Mouse (Mus musculus) cerebellum, postnatal 4 days (tissue): ENCODE data around the gene Dcp1a.

Source experiments
- DNase-seq, 2 experiments: peaks; one replicate each; pipeline ENCODE4 v3.0.0; 2022; ENCODE audit warnings: low spot score in 2 of 2, mixed read lengths in 1 of 2

Gene Dcp1a

GRCm38 (mm10) chr14:30557730-30558129 lies 78.4 kb downstream of the Dcp1a start:
- DNase-seq: no peak

DNA sequence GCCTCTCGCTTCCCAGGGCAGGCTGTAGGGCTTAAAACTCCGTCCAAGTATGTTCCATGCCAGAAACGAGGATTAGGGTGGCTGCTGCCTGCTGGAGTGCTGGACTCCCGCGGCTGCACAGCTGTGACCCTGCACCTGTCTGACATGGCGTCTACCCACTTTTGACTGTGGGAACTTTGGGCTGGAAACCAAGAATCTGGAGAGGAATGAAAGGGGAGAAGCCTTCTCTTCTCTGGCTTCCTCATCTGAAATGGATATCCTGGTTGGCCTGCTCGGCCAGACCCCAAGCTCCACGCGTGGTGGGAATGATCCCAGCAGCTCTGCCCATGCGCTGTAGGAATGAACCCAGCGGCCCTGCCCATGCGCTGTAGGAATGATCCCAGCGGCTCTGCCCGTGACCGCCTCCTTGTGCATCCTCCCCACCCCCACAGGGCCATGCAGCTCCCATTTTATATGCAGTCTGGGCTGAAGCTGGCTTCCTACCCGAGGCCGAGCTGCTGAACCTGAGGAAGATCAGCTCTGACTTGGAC lies 80.1 kb downstream of the Dcp1a start:
- DNase-seq: peak in 1 of 2 experiments; percentile 36

DNA sequence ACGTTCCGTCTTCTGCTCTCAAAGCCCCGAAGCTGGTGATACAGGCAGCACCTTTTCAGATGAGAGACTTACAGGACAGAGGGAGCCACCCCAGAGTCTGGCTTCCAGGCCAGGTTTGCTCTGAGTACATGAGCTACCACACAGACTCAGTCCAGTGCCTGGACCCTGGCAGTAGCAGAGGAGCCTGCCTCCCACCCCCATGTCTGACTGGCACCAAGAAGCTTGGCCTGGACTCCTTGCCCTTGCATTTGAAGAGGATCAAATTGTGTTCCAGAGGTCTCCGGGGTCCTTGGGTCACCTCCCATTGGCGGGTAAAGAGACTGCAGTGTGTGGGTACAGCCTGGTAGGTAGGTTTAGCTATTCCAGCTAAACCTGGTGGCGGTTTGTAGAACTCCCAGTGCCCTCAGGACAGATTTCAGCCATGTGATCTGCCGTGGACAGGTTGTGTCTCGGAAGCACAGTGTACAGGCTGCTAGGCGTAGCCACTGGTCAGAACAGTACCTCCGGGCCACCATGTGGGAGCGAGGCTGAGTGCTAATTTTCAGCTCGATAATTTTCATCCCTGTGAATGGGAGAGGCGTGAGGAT lies 81.6 kb downstream of the Dcp1a start:
- no peak for DNase-seq

GRCm38 (mm10) chr14:30561470-30562187 lies 82.3 kb downstream of the Dcp1a start:
- DNase-seq: peak in 1 of 2 experiments; percentile 59

- DNase-seq: no peak
These were observed 83.0 kb downstream of the Dcp1a start for GRCm38 (mm10) chr14:30562343-30562742.

- no peak for DNase-seq
These were observed 85.1 kb downstream of the Dcp1a start for GRCm38 (mm10) chr14:30564451-30564850.

GRCm38 (mm10) chr14:30566317-30566716 lies 87.0 kb downstream of the Dcp1a start:
- no peak for DNase-seq

DNA sequence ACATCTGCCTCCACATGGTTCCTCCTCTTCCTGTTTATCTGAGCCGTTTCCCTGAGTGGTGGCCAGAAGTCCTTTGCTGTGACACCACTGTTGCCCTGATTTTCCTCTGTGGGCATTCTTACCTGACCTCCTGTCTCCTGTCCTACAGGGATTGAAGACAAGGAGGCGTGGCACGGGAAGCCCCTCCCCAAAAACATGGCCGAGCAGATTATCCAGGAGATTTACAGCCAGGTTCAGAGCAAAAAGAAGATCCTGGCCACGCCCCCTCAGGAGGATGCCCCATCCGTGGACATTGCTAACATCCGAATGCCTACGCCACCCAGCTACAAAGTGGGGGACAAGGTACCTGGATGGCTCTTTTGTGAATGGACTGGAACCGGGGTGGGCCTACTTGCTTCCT lies 88.7 kb downstream of the Dcp1a start:
- DNase-seq: no peak

- no peak for DNase-seq
These were observed 91.0 kb downstream of the Dcp1a start for GRCm38 (mm10) chr14:30570303-30570702.

- no peak for DNase-seq
These were observed 92.9 kb downstream of the Dcp1a start for GRCm38 (mm10) chr14:30572253-30572652.

DNA sequence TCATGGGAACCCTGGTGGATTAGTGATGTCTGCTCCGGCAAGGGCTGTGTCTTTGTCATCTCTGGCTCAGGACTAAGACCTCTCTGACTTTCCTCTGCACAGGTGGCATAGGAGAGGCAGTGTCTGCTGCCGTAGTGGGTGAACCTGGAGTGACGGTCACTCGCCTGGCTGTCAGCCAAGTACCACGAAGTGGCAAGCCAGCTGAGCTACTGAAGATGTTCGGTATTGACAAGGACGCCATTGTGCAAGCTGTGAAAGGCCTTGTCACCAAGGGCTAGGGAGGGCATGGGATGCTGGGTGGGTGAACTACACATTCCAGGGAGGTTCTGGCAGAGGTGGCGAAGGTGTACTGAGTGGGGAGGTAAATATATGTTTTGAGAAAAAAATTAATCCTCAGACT lies 93.9 kb downstream of the Dcp1a start:
- DNase-seq: no peak

DNA sequence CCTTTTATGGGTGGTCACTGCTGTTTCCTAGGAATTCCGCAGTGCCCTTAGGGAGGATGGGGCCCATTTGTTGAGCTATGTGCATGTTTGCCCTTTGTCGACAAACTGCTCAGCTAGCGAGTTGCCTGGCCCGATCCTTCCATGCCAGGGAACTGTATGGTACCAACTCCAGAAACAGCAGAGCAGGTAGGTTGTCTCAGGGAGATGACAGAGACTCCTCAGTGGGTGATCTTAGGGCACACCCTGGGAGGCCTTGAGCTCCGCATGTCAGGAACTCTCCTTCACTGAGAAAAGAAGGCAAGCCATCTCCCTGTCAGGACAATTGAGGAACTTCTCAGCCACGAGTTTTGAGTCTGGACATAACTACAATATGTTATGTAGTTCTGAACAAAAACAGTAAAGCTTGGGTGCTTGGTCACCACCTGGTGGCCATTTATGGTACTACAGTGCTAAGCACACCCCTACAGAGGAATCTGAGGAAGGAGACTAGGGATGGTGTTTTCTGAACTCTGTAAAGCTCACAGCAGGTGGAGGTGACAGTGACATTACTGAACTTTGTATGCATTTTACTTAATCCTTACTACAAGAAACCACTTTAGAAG lies 94.7 kb downstream of the Dcp1a start:
- peak; percentile 73 to 87 for DNase-seq

GRCm38 (mm10) chr14:30575791-30576190 lies 96.5 kb downstream of the Dcp1a start:
- DNase-seq: peak in 1 of 2 experiments; percentile 18

DNA sequence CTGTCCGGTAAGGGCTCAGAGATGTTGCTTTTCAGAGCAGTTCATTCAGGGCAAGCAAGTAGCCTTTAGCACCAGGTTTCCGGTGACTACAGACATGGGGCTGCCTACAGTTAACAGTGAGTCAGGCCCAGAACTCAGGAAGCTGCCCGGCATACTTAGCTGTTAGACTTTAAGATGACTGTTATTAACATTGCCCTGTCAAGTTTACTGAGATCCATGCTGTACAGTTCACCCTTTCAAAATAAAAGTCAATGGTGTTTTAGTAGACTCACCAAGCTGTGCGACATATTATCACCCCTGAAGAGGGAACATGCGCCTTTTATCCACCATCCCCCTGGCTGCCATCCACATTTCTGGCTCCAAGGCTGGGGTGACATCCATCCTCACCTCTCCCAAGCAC lies 96.9 kb downstream of the Dcp1a start:
- DNase-seq: no peak
